Mouse (Mus musculus): ENCODE data around the gene Rnf128. TPM values are rescaled to one million over a fixed set of nuclear protein-coding genes. Genes with fewer than 3 reads are reported as not detected.

The Rnf128 gene
- total and polyA plus RNA-seq, 2 experiments from 2014 or later: 48.5 to 56.7 TPM

GRCm38 (mm10) chrX:139634758-139635157 is 71.6 kb downstream of the Rnf128 start:
- 77% methylated on average over 4 of the region's 4 CpGs for WGBS

DNA sequence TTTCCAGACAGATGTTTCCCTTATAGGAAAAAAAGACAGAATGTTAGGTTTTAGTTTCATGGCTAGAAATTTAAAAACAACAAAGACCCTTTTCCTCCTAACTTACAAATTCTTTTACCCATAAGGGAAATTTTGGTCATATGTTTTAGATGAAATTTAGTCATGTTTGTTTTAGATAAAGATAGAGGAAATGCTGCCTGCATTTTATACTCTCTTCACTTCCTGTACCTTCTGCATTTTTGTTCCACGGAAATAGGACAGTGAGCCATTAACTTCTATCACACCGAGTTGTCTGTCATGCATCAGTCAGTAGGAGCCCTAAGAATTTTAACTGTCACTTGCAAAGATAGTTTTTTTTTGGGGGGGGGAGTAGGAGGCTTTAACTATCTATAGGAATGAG is 76.6 kb downstream of the Rnf128 start:
- no peaks in the 10 kb centered on the region for H3K4me1 ChIP-seq (ENCODE audit: control insufficient read depth, insufficient read depth)
- no peak overlapping the region for H3K4me2 ChIP-seq (ENCODE audit: low read depth, low read length)
- H3K36me3 ChIP-seq (replicated peaks; ENCODE audit: control insufficient read depth, insufficient read depth, low read length): no peaks in the 10 kb centered on the region
- no peaks in the 10 kb centered on the region for H3K9me3 ChIP-seq (replicated peaks; ENCODE audit: control insufficient read depth, low read length)
- DNase-seq (ENCODE audit: low spot score) (no peak), ATAC-seq (ENCODE audit: insufficient read depth, low read depth) (no peak)
- H3K27me3 ChIP-seq (ENCODE audit: control insufficient read depth, insufficient read depth, low read length): no peaks in the 10 kb centered on the region
- no peak overlapping the region for H3K4me3 ChIP-seq (ENCODE audit: low read depth, low read length)
- no peak for TF ChIP-seq EP300 (IDR thresholded peaks at IDR 0.05; ENCODE audit: low read depth)
- no peak for TF ChIP-seq CTCF (IDR thresholded peaks at IDR 0.05; ENCODE audit: low read depth)
- WGBS: 24% methylated on average over 2 of the region's 2 CpGs
- H3K27ac ChIP-seq (ENCODE audit: low read depth): no peak overlapping the region
- no peak overlapping the region for H3K9ac ChIP-seq (replicated peaks; ENCODE audit: low read depth, low read length)

More at GRCm38 (mm10) chrX:139634758-139635157, 71.6 kb downstream of the Rnf128 start:
- H3K27me3 ChIP-seq (ENCODE audit: control insufficient read depth, insufficient read depth, low read length): no peaks in the 10 kb centered on the region
- no peaks in the 10 kb centered on the region for H3K4me1 ChIP-seq (ENCODE audit: control insufficient read depth, insufficient read depth)
- no peak for ATAC-seq (ENCODE audit: insufficient read depth, low read depth)
- no peak overlapping the region for H3K4me3 ChIP-seq (ENCODE audit: low read depth, low read length)
- TF ChIP-seq EP300 (IDR thresholded peaks at IDR 0.05; ENCODE audit: low read depth) (no peak), CTCF (IDR thresholded peaks at IDR 0.05; ENCODE audit: low read depth) (no peak)
- H3K27ac ChIP-seq (ENCODE audit: low read depth): no peak overlapping the region
- no peak overlapping the region for H3K9ac ChIP-seq (replicated peaks; ENCODE audit: low read depth, low read length)
- DNase-seq (ENCODE audit: low spot score): no peak
- no peaks in the 10 kb centered on the region for H3K9me3 ChIP-seq (replicated peaks; ENCODE audit: control insufficient read depth, low read length)
- H3K4me2 ChIP-seq (ENCODE audit: low read depth, low read length): no peak overlapping the region
- H3K36me3 ChIP-seq (replicated peaks; ENCODE audit: control insufficient read depth, insufficient read depth, low read length): no peaks in the 10 kb centered on the region

DNA sequence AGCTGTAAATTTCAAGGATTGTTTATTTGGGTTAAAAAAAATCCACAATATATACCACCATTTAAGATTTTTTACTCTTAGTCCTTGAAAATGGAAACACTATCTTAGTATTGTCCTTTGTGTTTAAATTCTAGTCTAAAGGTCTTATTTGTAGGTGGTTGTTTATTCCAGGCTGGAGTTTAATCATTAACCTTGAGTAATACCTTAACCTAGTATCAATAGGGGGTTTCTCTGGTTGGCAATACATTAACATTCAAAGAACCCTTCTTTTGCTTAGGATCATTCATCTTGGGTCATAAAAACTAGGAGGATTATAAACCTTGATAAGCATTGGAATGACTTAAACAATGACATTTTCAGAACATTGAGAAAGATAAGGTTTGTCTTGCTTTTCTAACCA is 77.3 kb downstream of the Rnf128 start:
- no peaks in the 10 kb centered on the region for H3K27me3 ChIP-seq (ENCODE audit: control insufficient read depth, insufficient read depth, low read length)
- DNase-seq (ENCODE audit: low spot score) (no peak), ATAC-seq (ENCODE audit: insufficient read depth, low read depth) (no peak)
- no peaks in the 10 kb centered on the region for H3K9me3 ChIP-seq (replicated peaks; ENCODE audit: control insufficient read depth, low read length)
- H3K4me2 ChIP-seq (ENCODE audit: low read depth, low read length): no peak overlapping the region
- no peak overlapping the region for H3K27ac ChIP-seq (ENCODE audit: low read depth)
- H3K4me1 ChIP-seq (ENCODE audit: control insufficient read depth, insufficient read depth): no peaks in the 10 kb centered on the region
- H3K36me3 ChIP-seq (replicated peaks; ENCODE audit: control insufficient read depth, insufficient read depth, low read length): no peaks in the 10 kb centered on the region
- no peak overlapping the region for H3K4me3 ChIP-seq (ENCODE audit: low read depth, low read length)
- TF ChIP-seq EP300 (IDR thresholded peaks at IDR 0.05; ENCODE audit: low read depth) (no peak), CTCF (IDR thresholded peaks at IDR 0.05; ENCODE audit: low read depth) (no peak)
- no peak overlapping the region for H3K9ac ChIP-seq (replicated peaks; ENCODE audit: low read depth, low read length)

- H3K27me3 ChIP-seq (ENCODE audit: control insufficient read depth, insufficient read depth, low read length): no peaks in the 10 kb centered on the region
- no peak for TF ChIP-seq CTCF (IDR thresholded peaks at IDR 0.05; ENCODE audit: low read depth)
- TF ChIP-seq EP300 (IDR thresholded peaks at IDR 0.05; ENCODE audit: low read depth): no peak
- no peak overlapping the region for H3K27ac ChIP-seq (ENCODE audit: low read depth)
- H3K9me3 ChIP-seq (replicated peaks; ENCODE audit: control insufficient read depth, low read length): no peaks in the 10 kb centered on the region
- no peak for DNase-seq (ENCODE audit: low spot score)
- whole genome bisulfite sequencing: 57% methylated on average over 5 of the region's 5 CpGs
- H3K4me2 ChIP-seq (ENCODE audit: low read depth, low read length): no peak overlapping the region
- H3K36me3 ChIP-seq (replicated peaks; ENCODE audit: control insufficient read depth, insufficient read depth, low read length): no peaks in the 10 kb centered on the region
- H3K9ac ChIP-seq (replicated peaks; ENCODE audit: low read depth, low read length): no peak overlapping the region
- no peak overlapping the region for H3K4me3 ChIP-seq (ENCODE audit: low read depth, low read length)
- no peak for ATAC-seq (ENCODE audit: insufficient read depth, low read depth)
- no peaks in the 10 kb centered on the region for H3K4me1 ChIP-seq (ENCODE audit: control insufficient read depth, insufficient read depth)
These were observed 89.1 kb downstream of the Rnf128 start for GRCm38 (mm10) chrX:139652226-139652625.

- ATAC-seq (ENCODE audit: insufficient read depth, low read depth) (peak; percentile 49; the same call in 1 of the 2 replicates), DNase-seq (ENCODE audit: low spot score) (peak; percentile 43)
- WGBS: 36% methylated on average over 3 of the region's 3 CpGs
- TF ChIP-seq EP300 (IDR thresholded peaks at IDR 0.05; ENCODE audit: low read depth) (no peak), CTCF (IDR thresholded peaks at IDR 0.05; ENCODE audit: low read depth) (no peak)
- no peak overlapping the region for H3K4me3 ChIP-seq (ENCODE audit: low read depth, low read length)
- no peak overlapping the region for H3K9ac ChIP-seq (replicated peaks; ENCODE audit: low read depth, low read length)
- H3K4me2 ChIP-seq (ENCODE audit: low read depth, low read length): no peak overlapping the region
- H3K9me3 ChIP-seq (replicated peaks; ENCODE audit: control insufficient read depth, low read length): no peaks in the 10 kb centered on the region
- H3K4me1 ChIP-seq (ENCODE audit: control insufficient read depth, insufficient read depth): no peaks in the 10 kb centered on the region
- H3K27me3 ChIP-seq (ENCODE audit: control insufficient read depth, insufficient read depth, low read length): no peaks in the 10 kb centered on the region
- H3K36me3 ChIP-seq (replicated peaks; ENCODE audit: control insufficient read depth, insufficient read depth, low read length): no peaks in the 10 kb centered on the region
- no peak overlapping the region; the same call in 1 of the 2 replicates for H3K27ac ChIP-seq (ENCODE audit: low read depth)
These were observed 90.2 kb downstream of the Rnf128 start for GRCm38 (mm10) chrX:139653292-139653691.

DNA sequence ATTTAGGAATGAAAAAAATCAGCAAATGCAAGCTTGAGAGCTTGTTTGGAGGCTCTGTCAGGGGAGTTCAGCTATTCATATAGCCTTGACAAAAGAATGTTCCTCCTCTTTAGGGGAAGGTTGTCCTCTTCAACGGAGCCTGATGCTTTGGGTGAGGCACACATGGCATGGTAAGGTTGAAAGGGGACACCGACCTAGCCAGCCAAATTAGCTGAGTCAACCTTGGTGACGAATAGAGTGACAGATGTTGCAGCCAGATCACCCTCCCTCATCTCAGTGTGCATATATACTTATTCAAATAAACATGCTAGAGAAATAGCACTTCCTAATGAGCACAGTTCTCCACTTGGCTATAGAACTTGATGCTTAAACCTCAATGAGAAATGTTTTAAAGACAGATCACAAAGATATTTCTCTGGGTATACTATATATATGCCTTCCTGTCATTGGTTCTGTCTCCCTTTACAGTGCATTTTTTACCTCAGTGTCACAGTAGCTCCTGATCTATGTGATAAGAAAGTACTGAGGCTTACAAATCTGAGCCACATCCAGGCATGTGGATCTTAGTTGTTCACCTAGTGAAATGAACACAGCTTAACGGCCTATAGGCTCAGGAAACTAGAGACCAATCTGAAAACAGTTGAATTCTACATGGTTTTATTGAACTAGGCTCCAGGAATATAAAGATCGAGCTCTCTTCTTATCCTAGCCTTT is 91.4 kb downstream of the Rnf128 start:
- H3K27me3 ChIP-seq (ENCODE audit: control insufficient read depth, insufficient read depth, low read length): no peaks in the 10 kb centered on the region
- no peak overlapping the region for H3K4me2 ChIP-seq (ENCODE audit: low read depth, low read length)
- no peak overlapping the region for H3K4me3 ChIP-seq (ENCODE audit: low read depth, low read length)
- H3K9ac ChIP-seq (replicated peaks; ENCODE audit: low read depth, low read length): no peak overlapping the region
- H3K36me3 ChIP-seq (replicated peaks; ENCODE audit: control insufficient read depth, insufficient read depth, low read length): no peaks in the 10 kb centered on the region
- ATAC-seq (ENCODE audit: insufficient read depth, low read depth): no peak
- 66% methylated on average over 5 of the region's 5 CpGs for WGBS
- no peaks in the 10 kb centered on the region for H3K4me1 ChIP-seq (ENCODE audit: control insufficient read depth, insufficient read depth)
- no peak for DNase-seq (ENCODE audit: low spot score)
- H3K27ac ChIP-seq (ENCODE audit: low read depth): no peak overlapping the region
- H3K9me3 ChIP-seq (replicated peaks; ENCODE audit: control insufficient read depth, low read length): no peaks in the 10 kb centered on the region
- TF ChIP-seq EP300 (IDR thresholded peaks at IDR 0.05; ENCODE audit: low read depth): no peak
- TF ChIP-seq CTCF (IDR thresholded peaks at IDR 0.05; ENCODE audit: low read depth): no peak
